7 mouse cellular contexts compared by ENCODE assay signal in the genomic region with DNA sequence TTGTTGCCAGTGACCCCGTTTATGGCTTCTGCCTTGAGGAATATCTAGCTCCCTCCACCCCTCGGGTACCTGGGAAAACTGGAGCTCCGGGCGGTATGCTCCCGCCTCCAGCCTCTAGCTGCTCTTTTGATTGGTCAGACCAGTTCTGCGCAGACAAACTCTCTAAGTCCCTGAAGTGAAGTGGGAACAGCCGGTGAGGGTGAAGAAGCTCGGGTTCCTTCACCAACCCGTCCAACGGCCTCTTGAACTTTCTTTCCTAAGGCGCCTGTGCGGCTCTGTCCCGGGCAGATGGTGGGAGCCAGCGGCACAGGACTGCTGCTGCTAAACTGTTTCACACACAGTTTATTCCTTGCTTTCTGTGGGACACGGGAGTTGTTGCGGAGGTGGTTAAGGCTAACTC. TPM values are rescaled to one million over a fixed set of nuclear protein-coding genes. Genes with fewer than 3 reads are reported as not detected.
DNase-seq lines count a peak whose midpoint lies in the region; ATAC-seq lines count a peak whose summit lies in the region.

No protein-coding gene starts in this region.

- peak overlapping the region; percentile 75 for H3K4me2 ChIP-seq in heart, embryonic 15.5 days
- H3K4me2 ChIP-seq in midbrain, embryonic 11.5 days: peak overlapping the region; percentile 51

- peak overlapping the region; percentile 25; the same call in 1 of the 2 replicates for H3K9ac ChIP-seq in heart, embryonic 15.5 days
- H3K9ac ChIP-seq in midbrain, embryonic 11.5 days (ENCODE audit: low read length): peak overlapping the region; percentile 37; the same call in 1 of the 2 replicates

- 12% methylated on average over 16 of the region's 16 CpGs for WGBS in heart, embryonic 15.5 days
- WGBS in midbrain, embryonic 11.5 days: 1% methylated on average over 16 of the region's 16 CpGs

- peak; percentile 23 to 29 for DNase-seq in urinary bladder, postnatal 36 days (ENCODE audit: low spot score in 2 of 2)
- no peak for DNase-seq in urinary bladder, adult 2 months (ENCODE audit: low spot score)
- peak; percentile 72 for DNase-seq in kidney, postnatal 14 days
- peak; percentile 90 for DNase-seq in midbrain, embryonic 11.5 days (ENCODE audit: low spot score, missing footprints)
- no peak for DNase-seq in adipocyte (ENCODE audit: low spot score)
- no peak for DNase-seq in B cell, adult 2 months

- no peak overlapping the region for H3K27ac ChIP-seq in heart, embryonic 15.5 days
- no peak overlapping the region for H3K27ac ChIP-seq in midbrain, embryonic 11.5 days (ENCODE audit: low read depth, low read length)

- no peaks in the 10 kb centered on the region for H3K36me3 ChIP-seq in heart, embryonic 15.5 days
- H3K36me3 ChIP-seq in midbrain, embryonic 11.5 days (ENCODE audit: control insufficient read depth, insufficient read depth, low read length): no peaks in the 10 kb centered on the region

- peaks cover 59% of the 10 kb centered on the region for H3K27me3 ChIP-seq in heart, embryonic 15.5 days
- peaks cover 23% of the 10 kb centered on the region for H3K27me3 ChIP-seq in midbrain, embryonic 11.5 days (ENCODE audit: control insufficient read depth, insufficient read depth, low read length)

- H3K4me3 ChIP-seq in heart, embryonic 15.5 days: peak overlapping the region; percentile 42
- peak overlapping the region; percentile 30 for H3K4me3 ChIP-seq in midbrain, embryonic 11.5 days (ENCODE audit: low read depth, low read length)

- peaks cover 19% of the 10 kb centered on the region for H3K4me1 ChIP-seq in heart, embryonic 15.5 days (replicated peaks)
- H3K4me1 ChIP-seq in midbrain, embryonic 11.5 days (ENCODE audit: control insufficient read depth, insufficient read depth, low read length): peaks cover 3% of the 10 kb centered on the region; the same call in 1 of the 2 replicates

- no peaks in the 10 kb centered on the region for H3K9me3 ChIP-seq in heart, embryonic 15.5 days (replicated peaks)
- H3K9me3 ChIP-seq in midbrain, embryonic 11.5 days (ENCODE audit: control insufficient read depth, low read length): no peaks in the 10 kb centered on the region

- ATAC-seq in heart, embryonic 15.5 days (replicated peaks; ENCODE audit: insufficient number of reproducible peaks, insufficient read depth, low FRiP score, low read depth): no peak
- no peak for ATAC-seq in midbrain, embryonic 11.5 days (ENCODE audit: low FRiP score)

RNA-seq across cellular contexts. Expression of a gene that starts 3.7 kb away (rescaled TPM):
- polyA plus RNA-seq in urinary bladder, adult 2 months (2012; rRNA removed): 4.1 and 4.9 TPM in 2 replicates
- 0.69 and 2.5 TPM in 2 replicates for polyA plus RNA-seq in heart, embryonic 15.5 days (2015; fragmentation: Nextera tagmentation; extraction: Ambion mirVana)
- polyA plus RNA-seq in midbrain, embryonic 11.5 days (2014; fragmentation: Nextera tagmentation; extraction: Ambion mirVana): not detected in 2 replicates

RNA-seq across cellular contexts. Expression of a gene that starts 13.5 kb away (rescaled TPM):
- polyA plus RNA-seq in urinary bladder, adult 2 months (2012; rRNA removed): 22.4 and 22.8 TPM in 2 replicates
- polyA plus RNA-seq in heart, embryonic 15.5 days (2015; fragmentation: Nextera tagmentation; extraction: Ambion mirVana): 0.34 and 3.2 TPM in 2 replicates
- 0.25 and 0.38 TPM in 2 replicates for polyA plus RNA-seq in midbrain, embryonic 11.5 days (2014; fragmentation: Nextera tagmentation; extraction: Ambion mirVana)

RNA-seq across cellular contexts. Expression of a gene that starts 17.0 kb away (rescaled TPM):
- polyA plus RNA-seq in urinary bladder, adult 2 months (2012; rRNA removed): 135 and 154 TPM in 2 replicates
- polyA plus RNA-seq in heart, embryonic 15.5 days (2015; fragmentation: Nextera tagmentation; extraction: Ambion mirVana): 59.0 and 77.7 TPM in 2 replicates
- 98.7 and 99.2 TPM in 2 replicates for polyA plus RNA-seq in midbrain, embryonic 11.5 days (2014; fragmentation: Nextera tagmentation; extraction: Ambion mirVana)

RNA-seq across cellular contexts. Expression of a gene that starts 20.1 kb away (rescaled TPM):
- polyA plus RNA-seq in urinary bladder, adult 2 months (2012; rRNA removed): 30.0 and 31.9 TPM in 2 replicates
- 6.0 and 13.6 TPM in 2 replicates for polyA plus RNA-seq in heart, embryonic 15.5 days (2015; fragmentation: Nextera tagmentation; extraction: Ambion mirVana)
- polyA plus RNA-seq in midbrain, embryonic 11.5 days (2014; fragmentation: Nextera tagmentation; extraction: Ambion mirVana): 8.0 and 9.5 TPM in 2 replicates

RNA-seq across cellular contexts. Expression of a gene that starts 47.3 kb away (rescaled TPM):
- 1.7 and 2.1 TPM in 2 replicates for polyA plus RNA-seq in urinary bladder, adult 2 months (2012; rRNA removed)
- polyA plus RNA-seq in heart, embryonic 15.5 days (2015; fragmentation: Nextera tagmentation; extraction: Ambion mirVana): 0.29 and 0.94 TPM in 2 replicates
- 0.19 and 0.33 TPM in 2 replicates for polyA plus RNA-seq in midbrain, embryonic 11.5 days (2014; fragmentation: Nextera tagmentation; extraction: Ambion mirVana)

Comparison
In these comparisons a context has a peak if more than half of its experiments do, and no peak if none do; other contexts are left out.
1. DNase-seq: peak in urinary bladder, postnatal 36 days (2 of 2), kidney, postnatal 14 days (single experiment) and midbrain, embryonic 11.5 days (single experiment); none in urinary bladder, adult 2 months (single experiment), adipocyte (single experiment) and B cell, adult 2 months (0 of 2).